Mouse (Mus musculus) forebrain, postnatal 0 days (tissue): ENCODE results near the gene Bzw1. TPM values are rescaled to one million over a fixed set of nuclear protein-coding genes. Genes with fewer than 3 reads are reported as not detected.

Experiments used
- ATAC-seq: fragments of 200-750 bp; cut with Nextera tagmentation; 2 replicates; pipeline ENCODE4 v1.8.0; 2017; ENCODE audit warnings: mild to moderate bottlenecking, moderate library complexity
- DNase-seq: peaks from one replicate; pipeline ENCODE4 v3.0.0-alpha.2; 2015
- H3K27ac ChIP-seq: fragments of 300-500 bp; sonication (generic); 2 replicates; pipeline ENCODE4 v1.5.1; 2014; ENCODE audit warnings: low read depth, mild to moderate bottlenecking, antibody characterized with exemption, low read length, moderate library complexity, mixed read lengths
- H3K27me3 ChIP-seq: fragments of 300-500 bp; sonication (generic); 2 replicates; pipeline ENCODE4 v1.6.1; 2014; ENCODE audit warnings: mild to moderate bottlenecking, low read length, mixed read lengths; ENCODE audit not compliant: insufficient read depth
- H3K36me3 ChIP-seq: fragments of 300-500 bp; sonication (generic); 2 replicates; pipeline ENCODE4 v1.6.1; 2014; ENCODE audit warnings: mild to moderate bottlenecking, moderate library complexity; ENCODE audit not compliant: insufficient read depth
- H3K4me1 ChIP-seq: fragments of 300-500 bp; sonication (generic); 2 replicates; pipeline ENCODE4 v1.6.1; 2014; ENCODE audit warnings: antibody characterized with exemption; ENCODE audit not compliant: insufficient read depth
- H3K4me2 ChIP-seq: fragments of 300-500 bp; sonication (generic); 2 replicates; pipeline ENCODE4 v1.6.1; 2014; ENCODE audit warnings: low read depth, mild to moderate bottlenecking, moderate library complexity
- H3K4me3 ChIP-seq: fragments of 300-500 bp; sonication (generic); 2 replicates; pipeline ENCODE4 v1.5.1; 2014; ENCODE audit warnings: low read depth, low read length, mixed read lengths
- H3K9ac ChIP-seq: fragments of 300-500 bp; sonication (generic); 2 replicates; pipeline ENCODE4 v1.6.1; 2014; ENCODE audit warnings: mild to moderate bottlenecking
- H3K9me3 ChIP-seq: fragments of 300-500 bp; sonication (generic); 2 replicates; pipeline ENCODE4 v1.6.1; 2016; ENCODE audit warnings: low read length
- CTCF ChIP-seq: sonication (generic); IDR thresholded peaks from 2 replicates; pipeline ENCODE4 v1.5.1; 2016; ENCODE audit warnings: antibody characterized with exemption, control low read depth, low read depth
- WGBS: fragments of 180-500 bp; shearing (Covaris S2); extraction: QIAGEN DNeasy Blood & Tissue Kit; methylation state at CpG from one replicate; pipeline ENCODE4 v1.1.7; 2014; 5-methylcytosine and 5-hydroxymethylcytosine counted together
- polyA plus RNA-seq: library from polyadenylated mRNA; unstranded; fragments of >200 nt; fragmentation: Nextera tagmentation; extraction: Ambion mirVana; gene quantifications from 2 replicates; pipeline ENCODE4 v1.2.1, GENCODE M21; 2015
- total RNA-seq: library from RNA; depleted of rRNA; stranded (reverse); fragments of >200 nt; gene quantifications from 2 replicates; pipeline ENCODE4 v1.2.3, GENCODE M21; 2014; rRNA removed

Bzw1 gene
- total RNA-seq (322 and 340 TPM in 2 replicates), polyA plus RNA-seq (344 and 354 TPM in 2 replicates)

- peaks cover 14% of the 10 kb centered on the region for H3K36me3 ChIP-seq
- peak within 1 kb of the TSS; percentile 100 for H3K27ac ChIP-seq
- TF ChIP-seq CTCF: 0 out of 2 replicates have a peak, but pooled peaks have one; percentile 11
- ATAC-seq: peak; percentile 97
- no peaks in the 10 kb centered on the region for H3K27me3 ChIP-seq
- peaks cover 9% of the 10 kb centered on the region; the same call in 1 of the 2 replicates for H3K4me1 ChIP-seq
- H3K4me3 ChIP-seq: peak within 1 kb of the TSS; percentile 98
- peak; percentile 96 for DNase-seq
- WGBS: 3% methylated on average over 48 of the region's 61 CpGs
- H3K4me2 ChIP-seq: peak within 1 kb of the TSS; percentile 73
- peak within 1 kb of the TSS; percentile 96 for H3K9ac ChIP-seq
- no peaks in the 10 kb centered on the region for H3K9me3 ChIP-seq
These were observed at the start of gene Bzw1 for GRCm38 (mm10) chr1:58392652-58393283. Gene Bzw1 (plus strand): TSS chr1:58392898.

DNA sequence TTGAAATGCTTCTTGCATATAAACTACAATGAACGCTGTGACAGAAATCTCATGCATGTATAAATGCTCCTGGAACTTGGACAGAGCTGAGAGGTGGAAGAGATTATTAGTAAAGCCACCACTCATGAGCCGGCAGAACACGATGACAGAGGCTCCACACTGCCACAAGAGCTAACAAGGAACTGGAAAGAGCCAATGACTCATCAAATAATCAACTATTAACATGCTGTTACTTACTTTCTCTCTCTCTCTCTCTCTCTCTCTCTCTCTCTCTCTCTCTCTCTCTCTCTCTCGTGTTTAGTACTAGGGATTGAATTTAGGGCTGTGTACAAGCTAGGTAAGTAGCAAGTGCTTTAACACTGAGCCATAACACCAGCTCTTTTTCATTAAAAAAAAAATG is 48.8 kb upstream of the Bzw1 start:
- no peak for DNase-seq
- H3K4me3 ChIP-seq: no peak overlapping the region
- no peak overlapping the region for H3K4me2 ChIP-seq
- H3K27ac ChIP-seq: no peak overlapping the region
- WGBS: 83% methylated on average over 4 of the region's 4 CpGs
- no peaks in the 10 kb centered on the region for H3K27me3 ChIP-seq
- no peaks in the 10 kb centered on the region for H3K9me3 ChIP-seq
- no peaks in the 10 kb centered on the region for H3K4me1 ChIP-seq
- TF ChIP-seq CTCF: no peak
- no peak for ATAC-seq
- H3K36me3 ChIP-seq: no peaks in the 10 kb centered on the region
- no peak overlapping the region for H3K9ac ChIP-seq

DNA sequence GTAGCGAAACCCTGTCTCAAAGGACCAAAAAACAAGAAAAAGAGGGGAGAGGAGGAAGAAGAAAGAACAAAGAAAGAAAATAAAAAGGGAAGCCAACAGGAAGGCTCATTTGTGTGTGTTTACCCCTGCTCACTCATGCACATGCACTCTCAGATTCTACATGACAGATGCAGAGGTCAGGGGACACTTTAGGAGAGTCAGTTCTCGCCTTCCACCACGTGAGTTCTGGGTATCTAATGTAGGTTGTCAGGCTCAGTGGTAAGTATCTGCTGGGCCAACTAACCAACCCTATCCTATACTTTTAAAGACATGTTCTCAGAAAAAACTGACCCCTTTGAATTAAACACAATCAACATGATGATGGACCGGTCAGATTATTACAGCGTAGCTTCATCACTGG is 48.1 kb upstream of the Bzw1 start:
- Histone ChIP-seq H3K4me2 (no peak overlapping the region), H3K27ac (no peak overlapping the region), H3K4me1 (no peaks in the 10 kb centered on the region), H3K4me3 (no peak overlapping the region), H3K27me3 (no peaks in the 10 kb centered on the region), H3K9me3 (no peaks in the 10 kb centered on the region), H3K9ac (no peak overlapping the region), H3K36me3 (no peaks in the 10 kb centered on the region)
- DNase-seq (no peak), ATAC-seq (no peak)
- 89% methylated on average over 5 of the region's 5 CpGs for WGBS
- TF ChIP-seq CTCF: no peak

DNA sequence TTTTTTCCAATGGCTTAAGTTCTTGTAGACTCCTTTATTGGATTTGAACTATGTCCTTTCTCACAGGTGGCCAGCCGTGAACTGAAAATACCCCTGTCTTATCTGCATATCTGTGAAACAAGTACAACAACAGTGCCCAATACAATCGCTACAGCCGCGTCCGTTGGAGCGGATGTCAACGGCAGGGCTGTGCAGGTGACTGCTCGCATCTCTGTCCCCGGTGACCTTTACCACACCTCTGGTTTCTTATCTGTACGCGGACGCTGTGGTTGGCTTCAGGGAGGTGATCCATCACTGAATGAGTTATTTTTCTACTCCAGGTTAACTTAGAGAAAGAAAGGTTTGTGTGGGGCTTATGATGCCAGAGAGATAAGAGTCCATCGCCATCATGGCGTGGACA is 46.5 kb upstream of the Bzw1 start:
- H3K9ac ChIP-seq: no peak overlapping the region
- no peak overlapping the region for H3K4me3 ChIP-seq
- no peak for ATAC-seq
- no peaks in the 10 kb centered on the region for H3K27me3 ChIP-seq
- no peak overlapping the region for H3K27ac ChIP-seq
- no peak overlapping the region for H3K4me2 ChIP-seq
- no peaks in the 10 kb centered on the region for H3K4me1 ChIP-seq
- 91% methylated on average over 14 of the region's 14 CpGs for WGBS
- H3K9me3 ChIP-seq: no peaks in the 10 kb centered on the region
- no peak for DNase-seq
- no peaks in the 10 kb centered on the region for H3K36me3 ChIP-seq
- TF ChIP-seq CTCF: no peak

DNA sequence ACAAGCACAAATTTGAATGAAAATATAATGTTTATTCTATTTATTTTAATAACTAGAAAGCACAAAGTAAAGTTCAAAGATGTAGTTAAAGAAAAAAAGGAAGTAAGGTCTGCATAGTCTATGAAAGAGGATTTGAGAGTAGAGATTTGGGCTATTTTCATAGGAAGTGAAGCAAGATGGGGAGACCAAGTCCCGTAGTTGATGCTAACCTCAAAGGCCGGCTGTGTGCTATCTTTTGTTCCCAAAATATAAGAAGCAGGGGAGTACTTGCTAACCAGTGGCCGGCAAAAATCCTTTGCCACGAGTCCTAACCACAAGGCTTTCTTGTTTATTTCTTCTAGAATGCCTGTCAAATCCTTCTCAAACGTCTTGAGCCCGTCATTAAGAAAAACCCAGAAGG is 44.0 kb upstream of the Bzw1 start:
- no peaks in the 10 kb centered on the region for H3K27me3 ChIP-seq
- no peak overlapping the region for H3K27ac ChIP-seq
- ATAC-seq (no peak), DNase-seq (no peak)
- H3K9me3 ChIP-seq: no peaks in the 10 kb centered on the region
- WGBS: 82% methylated on average over 6 of the region's 6 CpGs
- no peak overlapping the region for H3K9ac ChIP-seq
- no peaks in the 10 kb centered on the region for H3K36me3 ChIP-seq
- TF ChIP-seq CTCF: no peak
- no peak overlapping the region for H3K4me3 ChIP-seq
- no peaks in the 10 kb centered on the region for H3K4me1 ChIP-seq
- no peak overlapping the region for H3K4me2 ChIP-seq

DNA sequence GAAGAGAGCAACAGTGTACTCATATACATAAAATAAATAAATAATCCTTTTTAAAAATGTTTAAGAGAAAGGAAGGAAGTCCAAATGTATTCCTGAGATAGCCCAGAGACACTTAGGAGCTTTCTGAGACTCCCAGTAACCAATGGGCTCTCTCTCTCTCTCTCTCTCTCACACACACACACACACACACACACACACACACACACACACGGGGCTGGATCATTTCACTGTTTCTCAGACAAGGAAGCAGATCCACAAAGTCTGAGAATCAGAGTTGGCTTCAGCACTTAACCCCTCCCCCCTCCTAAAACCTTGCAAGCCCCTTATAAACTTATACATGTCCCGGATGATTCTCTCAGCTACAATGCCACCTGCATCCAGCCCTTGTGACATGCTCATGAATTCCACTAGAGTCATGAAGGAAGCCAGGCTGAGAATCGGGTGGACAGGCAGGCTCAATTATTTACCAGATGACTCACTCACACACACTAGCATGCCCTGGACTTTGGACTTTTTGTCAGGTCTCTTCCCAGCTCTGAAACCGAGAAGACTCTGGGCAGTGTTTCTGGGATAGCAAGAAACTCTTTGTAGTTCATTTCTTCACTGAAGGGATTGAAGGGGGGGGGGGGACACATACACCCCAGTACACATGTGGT is 39.3 kb upstream of the Bzw1 start:
- ATAC-seq (no peak), DNase-seq (no peak)
- H3K27me3 ChIP-seq: no peaks in the 10 kb centered on the region
- 74% methylated on average over 4 of the region's 4 CpGs for WGBS
- H3K27ac ChIP-seq: no peak overlapping the region
- TF ChIP-seq CTCF: no peak
- H3K9me3 ChIP-seq: no peaks in the 10 kb centered on the region
- no peak overlapping the region for H3K4me3 ChIP-seq
- no peak overlapping the region for H3K9ac ChIP-seq
- H3K36me3 ChIP-seq: no peaks in the 10 kb centered on the region
- H3K4me2 ChIP-seq: no peak overlapping the region
- no peaks in the 10 kb centered on the region for H3K4me1 ChIP-seq
